Mouse (Mus musculus) erythroblast, embryonic 14.5 days (primary cell): ENCODE data around the gene Ddah1.

Experiments used
- GATA1 ChIP-seq: IDR thresholded peaks from 2 replicates; pipeline ENCODE4 v1.6.1; 2012; ENCODE audit warnings: low read length, inconsistent platforms, mixed read lengths
- TAL1 ChIP-seq: IDR thresholded peaks from 3 replicates; pipeline ENCODE4 v1.6.1; 2012; ENCODE audit warnings: low read length, inconsistent platforms, mixed read lengths

DNA sequence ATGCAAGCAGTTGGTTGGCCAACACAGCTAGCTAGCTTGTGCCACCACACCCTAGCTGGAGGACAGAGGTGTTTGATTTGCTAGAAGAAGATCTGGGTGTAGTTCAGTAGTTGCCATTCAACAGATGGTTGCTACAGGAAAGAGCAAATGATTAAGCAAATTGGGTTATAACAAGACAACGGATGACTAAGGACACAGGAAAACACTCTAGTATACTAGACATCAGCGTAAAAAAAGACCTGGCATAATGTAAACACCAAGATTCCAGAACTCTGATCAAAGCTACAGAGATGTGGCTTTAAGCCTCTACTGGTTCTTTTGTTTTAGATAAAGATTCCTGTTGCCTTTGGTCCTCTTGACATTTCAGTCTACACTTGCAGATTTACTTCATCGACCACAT, 164.5 kb downstream of the Ddah1 start:
- TF ChIP-seq GATA1: no peak
- no peak for TF ChIP-seq TAL1
